Mouse (Mus musculus): ENCODE data around the gene Ahnak.

GRCm38 (mm10) chr19:8966590-8967372 lies 22.3 kb upstream of the Ahnak start, which contains the start of gene Eef1g:
- TF ChIP-seq POLR2A (IDR thresholded peaks at IDR 0.05; ENCODE audit: low read depth, low read length) (peak; percentile 42; the same call in 1 of the 2 replicates), CTCF (IDR thresholded peaks at IDR 0.05; ENCODE audit: extremely low read depth, insufficient read length, insufficient replicate concordance, low read depth, low read length) (no peak)
